Mouse (Mus musculus) forebrain, postnatal 0 days (tissue): ENCODE data around the gene Mex3a. TPM values are rescaled to one million over a fixed set of nuclear protein-coding genes. Genes with fewer than 3 reads are reported as not detected.

Experiments used
- ATAC-seq: fragments of 200-750 bp; cut with Nextera tagmentation; 2 replicates; pipeline ENCODE4 v1.8.0; 2017; ENCODE audit warnings: mild to moderate bottlenecking, moderate library complexity
- DNase-seq: peaks from one replicate; pipeline ENCODE4 v3.0.0-alpha.2; 2015
- H3K27ac ChIP-seq: fragments of 300-500 bp; sonication (generic); 2 replicates; pipeline ENCODE4 v1.5.1; 2014; ENCODE audit warnings: low read depth, mild to moderate bottlenecking, antibody characterized with exemption, low read length, moderate library complexity, mixed read lengths
- H3K27me3 ChIP-seq: fragments of 300-500 bp; sonication (generic); 2 replicates; pipeline ENCODE4 v1.6.1; 2014; ENCODE audit warnings: mild to moderate bottlenecking, low read length, mixed read lengths; ENCODE audit not compliant: insufficient read depth
- H3K36me3 ChIP-seq: fragments of 300-500 bp; sonication (generic); 2 replicates; pipeline ENCODE4 v1.6.1; 2014; ENCODE audit warnings: mild to moderate bottlenecking, moderate library complexity; ENCODE audit not compliant: insufficient read depth
- H3K4me1 ChIP-seq: fragments of 300-500 bp; sonication (generic); 2 replicates; pipeline ENCODE4 v1.6.1; 2014; ENCODE audit warnings: antibody characterized with exemption; ENCODE audit not compliant: insufficient read depth
- H3K4me2 ChIP-seq: fragments of 300-500 bp; sonication (generic); 2 replicates; pipeline ENCODE4 v1.6.1; 2014; ENCODE audit warnings: low read depth, mild to moderate bottlenecking, moderate library complexity
- H3K4me3 ChIP-seq: fragments of 300-500 bp; sonication (generic); 2 replicates; pipeline ENCODE4 v1.5.1; 2014; ENCODE audit warnings: low read depth, low read length, mixed read lengths
- H3K9ac ChIP-seq: fragments of 300-500 bp; sonication (generic); 2 replicates; pipeline ENCODE4 v1.6.1; 2014; ENCODE audit warnings: mild to moderate bottlenecking
- H3K9me3 ChIP-seq: fragments of 300-500 bp; sonication (generic); 2 replicates; pipeline ENCODE4 v1.6.1; 2016; ENCODE audit warnings: low read length
- CTCF ChIP-seq: sonication (generic); IDR thresholded peaks from 2 replicates; pipeline ENCODE4 v1.5.1; 2016; ENCODE audit warnings: antibody characterized with exemption, control low read depth, low read depth
- WGBS: fragments of 180-500 bp; shearing (Covaris S2); extraction: QIAGEN DNeasy Blood & Tissue Kit; methylation state at CpG from one replicate; pipeline ENCODE4 v1.1.7; 2014; 5-methylcytosine and 5-hydroxymethylcytosine counted together
- polyA plus RNA-seq: library from polyadenylated mRNA; unstranded; fragments of >200 nt; fragmentation: Nextera tagmentation; extraction: Ambion mirVana; gene quantifications from 2 replicates; pipeline ENCODE4 v1.2.1, GENCODE M21; 2015
- total RNA-seq: library from RNA; depleted of rRNA; stranded (reverse); fragments of >200 nt; gene quantifications from 2 replicates; pipeline ENCODE4 v1.2.3, GENCODE M21; 2014

Mex3a gene
- total and polyA plus RNA-seq, 2 experiments from 2014 or later = 20.5 to 71.9 TPM

- Histone ChIP-seq H3K4me1 (peaks cover 27% of the 10 kb centered on the region), H3K27me3 (no peaks in the 10 kb centered on the region), H3K4me2 (peak overlapping the region; percentile 78; the same call in 1 of the 2 replicates), H3K36me3 (peaks cover 11% of the 10 kb centered on the region; the same call in 1 of the 2 replicates), H3K9ac (peak overlapping the region; percentile 100; the same call in 1 of the 2 replicates), H3K9me3 (no peaks in the 10 kb centered on the region), H3K4me3 (no peak overlapping the region), H3K27ac (no peak overlapping the region)
- no peak for ATAC-seq
- 74% methylated on average over 11 of the region's 11 CpGs for WGBS
- no peak for DNase-seq
- TF ChIP-seq CTCF = no peak
Observed at GRCm38 (mm10) chr3:88528646-88529045, 3.5 kb upstream of the Mex3a start.

GRCm38 (mm10) chr3:88529204-88530000 is 2.8 kb upstream of the Mex3a start:
- Histone ChIP-seq H3K27ac (0 out of 2 replicates have a peak overlapping the region, but pooled peaks have one; percentile 45), H3K9me3 (no peaks in the 10 kb centered on the region), H3K9ac (peak overlapping the region; percentile 100), H3K4me3 (peak overlapping the region; percentile 60), H3K27me3 (no peaks in the 10 kb centered on the region), H3K4me1 (peaks cover 27% of the 10 kb centered on the region), H3K4me2 (peak overlapping the region; percentile 78), H3K36me3 (peaks cover 7% of the 10 kb centered on the region; the same call in 1 of the 2 replicates)
- WGBS = 14% methylated on average over 7 of the region's 7 CpGs
- ATAC-seq = no peak
- no peak for TF ChIP-seq CTCF
- DNase-seq = no peak

- H3K4me2 ChIP-seq = peak overlapping the region; percentile 78
- no peaks in the 10 kb centered on the region for H3K36me3 ChIP-seq
- 8% methylated on average over 11 of the region's 11 CpGs for WGBS
- H3K27me3 ChIP-seq = no peaks in the 10 kb centered on the region
- TF ChIP-seq CTCF = no peak
- H3K4me3 ChIP-seq = peak overlapping the region; percentile 60
- ATAC-seq (no peak), DNase-seq (no peak)
- H3K27ac ChIP-seq = peak overlapping the region; percentile 99; the same call in 1 of the 2 replicates
- peaks cover 31% of the 10 kb centered on the region for H3K4me1 ChIP-seq
- H3K9ac ChIP-seq = peak overlapping the region; percentile 100
- no peaks in the 10 kb centered on the region for H3K9me3 ChIP-seq
Observed at GRCm38 (mm10) chr3:88530082-88530864, 1.9 kb upstream of the Mex3a start.

GRCm38 (mm10) chr3:88531348-88532298 is 572 bp upstream of the Mex3a start:
- DNase-seq = peak; percentile 94
- WGBS = 1% methylated on average over 58 of the region's 63 CpGs
- Histone ChIP-seq H3K27me3 (no peaks in the 10 kb centered on the region), H3K4me3 (peak overlapping the region; percentile 60), H3K27ac (peak overlapping the region; percentile 99), H3K9me3 (no peaks in the 10 kb centered on the region), H3K36me3 (peaks cover 9% of the 10 kb centered on the region), H3K4me2 (peak overlapping the region; percentile 78), H3K4me1 (peaks cover 42% of the 10 kb centered on the region), H3K9ac (peak overlapping the region; percentile 100)
- TF ChIP-seq CTCF = no peak
- ATAC-seq = peak; percentile 88

GRCm38 (mm10) chr3:88532689-88533511 is 705 bp downstream of the Mex3a start:
- ATAC-seq (peak; percentile 34), DNase-seq (peak; percentile 77)
- WGBS = under 1% methylated on average over 40 of the region's 40 CpGs
- H3K4me3 ChIP-seq = peak overlapping the region; percentile 60
- no peaks in the 10 kb centered on the region for H3K27me3 ChIP-seq
- peak overlapping the region; percentile 100 for H3K9ac ChIP-seq
- peaks cover 43% of the 10 kb centered on the region for H3K4me1 ChIP-seq
- TF ChIP-seq CTCF = no peak
- peak overlapping the region; percentile 78 for H3K4me2 ChIP-seq
- H3K36me3 ChIP-seq = peaks cover 22% of the 10 kb centered on the region
- peak overlapping the region; percentile 99 for H3K27ac ChIP-seq
- no peaks in the 10 kb centered on the region for H3K9me3 ChIP-seq
